ENCODE assay signal across 13 mouse cellular contexts in the genomic region with DNA sequence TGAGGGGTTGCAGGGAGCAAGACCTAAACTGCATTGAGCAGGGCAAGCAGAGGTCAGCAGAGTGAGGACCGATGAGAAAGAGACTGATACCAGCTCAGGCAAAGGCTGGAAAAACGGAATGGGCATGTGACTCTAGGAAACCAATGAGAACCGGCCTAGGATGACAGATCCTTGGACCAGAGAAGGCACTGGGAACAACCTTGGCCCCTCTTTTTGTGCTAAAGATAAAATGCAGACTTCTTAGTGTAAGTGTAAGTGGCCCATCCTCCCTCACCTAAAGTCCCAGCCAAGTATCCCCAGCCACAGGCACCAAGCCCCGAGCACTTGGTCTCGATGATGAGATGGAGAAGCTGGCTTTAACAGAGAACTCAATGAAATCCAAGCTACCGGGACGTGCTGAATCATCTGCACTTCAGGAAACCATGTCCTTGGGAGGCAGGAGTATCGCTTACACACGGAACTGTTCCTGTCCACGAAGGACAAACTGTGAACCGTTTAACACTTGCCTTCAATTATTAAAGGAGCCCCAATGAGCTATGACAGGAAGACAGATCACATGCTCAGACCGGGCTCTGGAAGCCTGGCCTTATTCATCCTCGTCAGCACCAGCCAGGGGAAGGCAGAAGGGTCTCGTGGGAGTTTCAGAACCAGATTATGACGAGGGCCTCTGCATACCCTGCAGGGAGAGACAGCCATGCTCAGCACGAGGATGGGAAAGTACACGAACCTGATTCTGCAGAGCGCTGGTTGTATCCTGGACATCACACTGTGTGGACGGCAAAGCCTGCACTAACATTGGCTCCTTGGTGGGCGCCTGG.
DNase-seq lines count a peak whose midpoint lies in the region; ATAC-seq lines count a peak whose summit lies in the region.
"Had no signal": no experiment of that assay in that cellular context is flagged by ENCODE, and none has a peak within 500 bp of the region (broad histone marks: within the 10 kb centered on the region; RNA-seq: fewer than 3 reads in every experiment).

No protein-coding gene starts in this region.

- 50% methylated on average over 20 of the region's 20 CpGs for WGBS in heart, embryonic 13.5 days
- 74% methylated on average over 20 of the region's 20 CpGs for WGBS in hindbrain, embryonic 10.5 days
- 52% methylated on average over 20 of the region's 20 CpGs for WGBS in heart, embryonic 12.5 days

- DNase-seq in heart, adult 11 months, result no peak
- peak; percentile 65 for DNase-seq in adrenal gland, adult 8-10 months
- DNase-seq in hindbrain, embryonic 10.5 days (ENCODE audit: low spot score), result peak; percentile 9
- peak; percentile 39 for DNase-seq in mesoderm, embryonic 11.5 days (ENCODE audit: low read depth, low spot score)
- DNase-seq in right cerebral cortex, adult 2 months (ENCODE audit: low spot score in 2 of 2), result no peak
- DNase-seq in cerebellum, adult 8-10 months, result no peak
- DNase-seq: kidney, adult 8-10 months; right cerebral cortex, postnatal 25 days had no signal

- no peak overlapping the region for H3K4me2 ChIP-seq in heart, embryonic 13.5 days
- no peak overlapping the region for H3K4me2 ChIP-seq in heart, embryonic 12.5 days
- H3K4me2 ChIP-seq: embryonic facial prominence, embryonic 12.5 days; liver, embryonic 12.5 days had no signal

- no peaks in the 10 kb centered on the region for H3K27me3 ChIP-seq in heart, embryonic 13.5 days (replicated peaks)
- no peaks in the 10 kb centered on the region for H3K27me3 ChIP-seq in hindbrain, embryonic 10.5 days (ENCODE audit: insufficient read depth, poor library complexity, severe bottlenecking)
- no peaks in the 10 kb centered on the region; the same call in 1 of the 2 replicates for H3K27me3 ChIP-seq in heart, embryonic 12.5 days (replicated peaks)
- H3K27me3 ChIP-seq: CH12.LX; embryonic facial prominence, embryonic 12.5 days; liver, embryonic 12.5 days had no signal

- H3K9ac ChIP-seq in heart, embryonic 13.5 days, result no peak overlapping the region
- H3K9ac ChIP-seq in heart, embryonic 12.5 days, result no peak overlapping the region
- H3K9ac ChIP-seq: embryonic facial prominence, embryonic 12.5 days; liver, embryonic 12.5 days had no signal

- peaks cover 19% of the 10 kb centered on the region for H3K4me1 ChIP-seq in heart, embryonic 13.5 days
- H3K4me1 ChIP-seq in hindbrain, embryonic 10.5 days (replicated peaks), result peaks cover 45% of the 10 kb centered on the region
- H3K4me1 ChIP-seq in heart, embryonic 12.5 days (replicated peaks), result peaks cover 11% of the 10 kb centered on the region; the same call in 1 of the 2 replicates

- H3K9me3 ChIP-seq in heart, embryonic 13.5 days, result no peaks in the 10 kb centered on the region
- H3K9me3 ChIP-seq in hindbrain, embryonic 10.5 days, result no peaks in the 10 kb centered on the region
- H3K9me3 ChIP-seq in heart, embryonic 12.5 days (replicated peaks), result no peaks in the 10 kb centered on the region
- H3K9me3 ChIP-seq: embryonic facial prominence, embryonic 12.5 days; liver, embryonic 12.5 days had no signal

- no peak for ATAC-seq in heart, embryonic 13.5 days (ENCODE audit: extremely low read depth, insufficient number of reproducible peaks, low FRiP score, low TSS enrichment)
- no peak for ATAC-seq in heart, embryonic 12.5 days (ENCODE audit: insufficient number of reproducible peaks, low FRiP score)
- ATAC-seq: liver, embryonic 12.5 days had no signal

- H3K4me3 ChIP-seq in heart, embryonic 13.5 days, result no peak overlapping the region
- H3K4me3 ChIP-seq in hindbrain, embryonic 10.5 days, result no peak overlapping the region
- H3K4me3 ChIP-seq in heart, embryonic 12.5 days, result no peak overlapping the region
- H3K4me3 ChIP-seq: embryonic facial prominence, embryonic 12.5 days; liver, embryonic 12.5 days had no signal

- peak overlapping the region; percentile 20; the same call in 1 of the 2 replicates for H3K27ac ChIP-seq in heart, embryonic 13.5 days (replicated peaks)
- no peak overlapping the region; the same call in 1 of the 2 replicates for H3K27ac ChIP-seq in hindbrain, embryonic 10.5 days
- H3K27ac ChIP-seq in heart, embryonic 12.5 days (ENCODE audit: poor library complexity, severe bottlenecking), result no peak overlapping the region
- H3K27ac ChIP-seq: embryonic facial prominence, embryonic 12.5 days; liver, embryonic 12.5 days had no signal

- H3K36me3 ChIP-seq in heart, embryonic 13.5 days, result no peaks in the 10 kb centered on the region
- H3K36me3 ChIP-seq in hindbrain, embryonic 10.5 days, result no peaks in the 10 kb centered on the region
- H3K36me3 ChIP-seq in heart, embryonic 12.5 days, result no peaks in the 10 kb centered on the region
- H3K36me3 ChIP-seq: embryonic facial prominence, embryonic 12.5 days; liver, embryonic 12.5 days had no signal

Comparison
In these comparisons a context has a peak if more than half of its experiments do, and no peak if none do; other contexts are left out.
1. DNase-seq: peak in adrenal gland, adult 8-10 months (single experiment), hindbrain, embryonic 10.5 days (single experiment) and mesoderm, embryonic 11.5 days (single experiment); none in heart, adult 11 months (single experiment), right cerebral cortex, adult 2 months (0 of 2) and cerebellum, adult 8-10 months (single experiment).